In the genomic region with DNA sequence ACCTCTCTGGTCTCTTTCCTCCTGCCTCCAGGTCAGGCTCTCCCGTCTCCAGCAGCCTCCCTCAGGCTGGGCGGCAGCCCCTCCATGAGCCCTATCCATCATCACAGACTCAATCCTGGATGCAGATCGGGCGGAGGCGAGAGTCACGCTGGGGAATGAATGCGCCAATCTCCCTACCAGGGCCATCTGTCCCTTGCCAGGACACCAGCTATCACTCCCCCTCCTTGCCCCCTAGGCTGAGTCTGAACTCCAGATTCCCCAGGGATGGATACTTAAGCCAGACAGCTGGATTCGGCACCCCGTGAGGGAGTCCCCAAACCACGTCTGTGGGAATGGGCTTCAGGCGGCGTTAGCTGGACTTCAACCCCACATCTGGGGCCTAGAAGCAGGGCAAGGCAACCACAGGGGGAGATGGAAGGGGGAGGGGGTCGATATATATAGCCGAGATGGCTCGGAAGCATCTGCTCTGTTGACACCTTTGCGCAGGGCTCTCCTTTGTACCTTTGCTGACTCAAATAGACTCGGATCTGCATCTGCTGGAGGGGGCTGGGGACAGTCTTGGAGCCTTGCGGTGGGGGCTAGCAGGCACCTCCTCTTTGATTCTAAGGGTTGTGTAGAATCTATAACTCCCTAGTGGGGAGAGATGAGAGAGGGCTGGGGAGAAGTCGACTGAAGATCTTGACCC, we compare ENCODE assay signal across 12 mouse cellular contexts. TPM values are rescaled to one million over a fixed set of nuclear protein-coding genes. Genes with fewer than 3 reads are reported as not detected.
A peak's percentile ranks its signal among the peaks of the same experiment; 100 is the strongest.
DNase-seq lines count a peak whose midpoint lies in the region; ATAC-seq and TF ChIP-seq lines count a peak whose summit lies in the region.
"Had no signal": no experiment of that assay in that cellular context is flagged by ENCODE, and none has a peak within 500 bp of the region (broad histone marks: within the 10 kb centered on the region; RNA-seq: fewer than 3 reads in every experiment).

No protein-coding gene starts in this region.

- DNase-seq in frontal cortex, postnatal 14 days (ENCODE audit: low spot score in 2 of 2), result no peak
- DNase-seq in cerebellum, adult 2 months, result peak; percentile 88 to 90
- no peak for DNase-seq in hindbrain, embryonic 10.5 days (ENCODE audit: low spot score)
- peak; percentile 46 for DNase-seq in midbrain, embryonic 14.5 days
- DNase-seq in spleen, postnatal 14 days (ENCODE audit: low spot score in 2 of 2), result no peak
- no peak for DNase-seq in heart, adult 9 months (ENCODE audit: low spot score in 2 of 2)
- DNase-seq: heart, postnatal 10 days had no signal

- H3K4me1 ChIP-seq in cerebellum, adult 2 months (ENCODE audit: control insufficient read depth, insufficient read depth, low read length), result peaks cover 21% of the 10 kb centered on the region
- peaks cover 30% of the 10 kb centered on the region for H3K4me1 ChIP-seq in hindbrain, embryonic 10.5 days (replicated peaks)
- H3K4me1 ChIP-seq in midbrain, embryonic 14.5 days (ENCODE audit: control insufficient read depth, insufficient read depth, low read length), result peaks cover 11% of the 10 kb centered on the region
- H3K4me1 ChIP-seq in liver, embryonic 12.5 days, result peaks cover 10% of the 10 kb centered on the region

- TF ChIP-seq POLR2A in cerebellum, adult 2 months (IDR thresholded peaks at IDR 0.05; ENCODE audit: borderline replicate concordance, insufficient read depth, low read length), result peak; percentile 19; the same call in 1 of the 2 replicates

- 0 out of 2 replicates have a peak, but pooled peaks have one; percentile 17 for ATAC-seq in frontal cortex, adult (ENCODE audit: low TSS enrichment)
- no peak for ATAC-seq in midbrain, embryonic 14.5 days (ENCODE audit: low FRiP score, low TSS enrichment)
- no peak for ATAC-seq in liver, embryonic 12.5 days

- peak overlapping the region; percentile 21 for H3K4me2 ChIP-seq in midbrain, embryonic 14.5 days (ENCODE audit: low read length)
- H3K4me2 ChIP-seq in liver, embryonic 12.5 days, result no peak overlapping the region
- H3K4me2 ChIP-seq: liver, embryonic 15.5 days had no signal

- H3K27me3 ChIP-seq in cerebellum, adult 2 months (ENCODE audit: control insufficient read depth, insufficient read depth, low read length), result no peaks in the 10 kb centered on the region
- H3K27me3 ChIP-seq in hindbrain, embryonic 10.5 days (ENCODE audit: insufficient read depth, poor library complexity, severe bottlenecking), result peaks cover 100% of the 10 kb centered on the region
- H3K27me3 ChIP-seq in midbrain, embryonic 14.5 days (ENCODE audit: control insufficient read depth, insufficient read depth, low read length), result peaks cover 66% of the 10 kb centered on the region
- peaks cover 99% of the 10 kb centered on the region for H3K27me3 ChIP-seq in liver, embryonic 12.5 days (replicated peaks)

- WGBS in cerebellum, adult 2 months, result 2% methylated on average over 19 of the region's 19 CpGs
- WGBS in hindbrain, embryonic 10.5 days, result 2% methylated on average over 19 of the region's 19 CpGs
- under 1% methylated on average over 19 of the region's 19 CpGs for WGBS in midbrain, embryonic 14.5 days
- 5% methylated on average over 19 of the region's 19 CpGs for WGBS in liver, embryonic 12.5 days (ENCODE audit: insufficient replicate concordance)

- H3K27ac ChIP-seq in cerebellum, adult 2 months (ENCODE audit: insufficient read depth, low read length), result peak overlapping the region; percentile 93
- peak overlapping the region; percentile 66 for H3K27ac ChIP-seq in hindbrain, embryonic 10.5 days
- no peak overlapping the region for H3K27ac ChIP-seq in midbrain, embryonic 14.5 days (replicated peaks; ENCODE audit: low read depth, low read length)
- H3K27ac ChIP-seq in liver, embryonic 12.5 days, result no peak overlapping the region
- H3K27ac ChIP-seq: liver, embryonic 15.5 days had no signal

- H3K36me3 ChIP-seq in hindbrain, embryonic 10.5 days, result no peaks in the 10 kb centered on the region
- H3K36me3 ChIP-seq in midbrain, embryonic 14.5 days (ENCODE audit: control insufficient read depth, insufficient read depth, low read length), result no peaks in the 10 kb centered on the region
- 0 out of 2 replicates have a peak, but pooled peaks cover 3% of the 10 kb centered on the region for H3K36me3 ChIP-seq in liver, embryonic 12.5 days
- H3K36me3 ChIP-seq: liver, embryonic 15.5 days had no signal

- TF ChIP-seq CTCF in cerebellum, adult 2 months (IDR thresholded peaks at IDR 0.05; ENCODE audit: borderline replicate concordance, insufficient read depth, low read depth, low read length), result no peak

- peaks cover 38% of the 10 kb centered on the region for H3K9me3 ChIP-seq in hindbrain, embryonic 10.5 days
- H3K9me3 ChIP-seq in midbrain, embryonic 14.5 days (ENCODE audit: control insufficient read depth, low read length), result no peaks in the 10 kb centered on the region
- H3K9me3 ChIP-seq in liver, embryonic 12.5 days (replicated peaks), result peaks cover 26% of the 10 kb centered on the region

- peak overlapping the region; percentile 79 for H3K4me3 ChIP-seq in cerebellum, adult 2 months (replicated peaks; ENCODE audit: insufficient read depth, low read depth, low read length)
- H3K4me3 ChIP-seq in hindbrain, embryonic 10.5 days, result peak overlapping the region; percentile 16; the same call in 1 of the 2 replicates
- no peak overlapping the region for H3K4me3 ChIP-seq in midbrain, embryonic 14.5 days (replicated peaks; ENCODE audit: low read depth, low read length)
- H3K4me3 ChIP-seq in liver, embryonic 12.5 days, result no peak overlapping the region
- H3K4me3 ChIP-seq: liver, embryonic 15.5 days had no signal

- H3K9ac ChIP-seq in midbrain, embryonic 14.5 days (replicated peaks; ENCODE audit: low read length), result peak overlapping the region; percentile 31; the same call in 1 of the 2 replicates
- no peak overlapping the region for H3K9ac ChIP-seq in liver, embryonic 12.5 days
- H3K9ac ChIP-seq: liver, embryonic 15.5 days had no signal

RNA-seq across cellular contexts. Expression of a gene that starts 4.2 kb away (rescaled TPM):
- 397 and 476 TPM in 2 replicates for polyA plus RNA-seq in cerebellum, adult 2 months (2012; rRNA removed)
- polyA plus RNA-seq in hindbrain, embryonic 10.5 days (2016; fragmentation: Nextera tagmentation; extraction: Ambion mirVana), result 0.71 and 1.2 TPM in 2 replicates
- 0.39 and 0.62 TPM in 2 replicates for polyA plus RNA-seq in midbrain, embryonic 14.5 days (2014; fragmentation: Nextera tagmentation; extraction: Ambion mirVana)
- not detected in 2 replicates for polyA plus RNA-seq in liver, embryonic 12.5 days (2016; fragmentation: Nextera tagmentation; extraction: Ambion mirVana)
- polyA plus RNA-seq: liver, embryonic 15.5 days had no signal

RNA-seq across cellular contexts. Expression of a gene that starts 11.5 kb away (rescaled TPM):
- 0.54 and 0.57 TPM in 2 replicates for polyA plus RNA-seq in cerebellum, adult 2 months (2012; rRNA removed)
- polyA plus RNA-seq in hindbrain, embryonic 10.5 days (2016; fragmentation: Nextera tagmentation; extraction: Ambion mirVana), result not detected in 2 replicates
- not detected in 2 replicates for polyA plus RNA-seq in midbrain, embryonic 14.5 days (2014; fragmentation: Nextera tagmentation; extraction: Ambion mirVana)
- polyA plus RNA-seq in liver, embryonic 12.5 days (2016; fragmentation: Nextera tagmentation; extraction: Ambion mirVana), result not detected in 2 replicates
- polyA plus RNA-seq: large intestine, adult 2 months; liver, embryonic 15.5 days; spleen, adult 2 months had no signal

RNA-seq across cellular contexts. Expression of a gene that starts 12.9 kb away (rescaled TPM):
- polyA plus RNA-seq in cerebellum, adult 2 months (2012; rRNA removed), result not detected in 2 replicates
- not detected in 2 replicates for polyA plus RNA-seq in hindbrain, embryonic 10.5 days (2016; fragmentation: Nextera tagmentation; extraction: Ambion mirVana)
- 0.68 and 1.4 TPM in 2 replicates for polyA plus RNA-seq in midbrain, embryonic 14.5 days (2014; fragmentation: Nextera tagmentation; extraction: Ambion mirVana)
- polyA plus RNA-seq in liver, embryonic 12.5 days (2016; fragmentation: Nextera tagmentation; extraction: Ambion mirVana), result not detected in 2 replicates
- polyA plus RNA-seq: large intestine, adult 2 months; liver, embryonic 15.5 days; spleen, adult 2 months had no signal

RNA-seq across cellular contexts. Expression of a gene that starts 13.5 kb away (rescaled TPM):
- polyA plus RNA-seq in cerebellum, adult 2 months (2012; rRNA removed), result 17.2 and 18.0 TPM in 2 replicates
- polyA plus RNA-seq in hindbrain, embryonic 10.5 days (2016; fragmentation: Nextera tagmentation; extraction: Ambion mirVana), result 54.5 and 55.3 TPM in 2 replicates
- polyA plus RNA-seq in midbrain, embryonic 14.5 days (2014; fragmentation: Nextera tagmentation; extraction: Ambion mirVana), result 21.2 and 24.1 TPM in 2 replicates
- 35.9 and 41.2 TPM in 2 replicates for polyA plus RNA-seq in liver, embryonic 12.5 days (2016; fragmentation: Nextera tagmentation; extraction: Ambion mirVana)

RNA-seq across cellular contexts. Expression of a gene that starts 13.8 kb away (rescaled TPM):
- 52.3 and 53.1 TPM in 2 replicates for polyA plus RNA-seq in cerebellum, adult 2 months (2012; rRNA removed)
- polyA plus RNA-seq in hindbrain, embryonic 10.5 days (2016; fragmentation: Nextera tagmentation; extraction: Ambion mirVana), result 101 and 116 TPM in 2 replicates
- 92.8 and 96.2 TPM in 2 replicates for polyA plus RNA-seq in midbrain, embryonic 14.5 days (2014; fragmentation: Nextera tagmentation; extraction: Ambion mirVana)
- 60.5 and 61.7 TPM in 2 replicates for polyA plus RNA-seq in liver, embryonic 12.5 days (2016; fragmentation: Nextera tagmentation; extraction: Ambion mirVana)

Comparison
In these comparisons a context has a peak if more than half of its experiments do, and no peak if none do; other contexts are left out.
1. DNase-seq: peak in cerebellum, adult 2 months (2 of 2) and midbrain, embryonic 14.5 days (single experiment); none in frontal cortex, postnatal 14 days (0 of 2), hindbrain, embryonic 10.5 days (single experiment), spleen, postnatal 14 days (0 of 2) and heart, adult 9 months (0 of 2).
2. H3K27ac ChIP-seq: peak in cerebellum, adult 2 months (single experiment) and hindbrain, embryonic 10.5 days (single experiment); none in midbrain, embryonic 14.5 days (single experiment) and liver, embryonic 12.5 days (single experiment).
3. H3K4me3 ChIP-seq: peak in cerebellum, adult 2 months (single experiment) and hindbrain, embryonic 10.5 days (single experiment); none in midbrain, embryonic 14.5 days (single experiment) and liver, embryonic 12.5 days (single experiment).
4. RNA of a gene that starts 4.2 kb away (polyA plus RNA-seq): 397 to 476 TPM in cerebellum, adult 2 months; 0.71 to 1.2 TPM in hindbrain, embryonic 10.5 days, 0.39 to 0.62 TPM in midbrain, embryonic 14.5 days and not detected in liver, embryonic 12.5 days; every median in the first group is over 100 times any median in the second.